Mouse (Mus musculus) 3134 (cell line): ENCODE measurements around the gene Pigb.

ENCODE experiments used
- DNase-seq: peaks from one replicate; pipeline ENCODE4 v3.0.0-alpha.2; 2011; ENCODE audit warnings: low spot score; ENCODE audit not compliant: insufficient read length; ENCODE audit errors: extremely low read depth

Gene Pigb

DNA sequence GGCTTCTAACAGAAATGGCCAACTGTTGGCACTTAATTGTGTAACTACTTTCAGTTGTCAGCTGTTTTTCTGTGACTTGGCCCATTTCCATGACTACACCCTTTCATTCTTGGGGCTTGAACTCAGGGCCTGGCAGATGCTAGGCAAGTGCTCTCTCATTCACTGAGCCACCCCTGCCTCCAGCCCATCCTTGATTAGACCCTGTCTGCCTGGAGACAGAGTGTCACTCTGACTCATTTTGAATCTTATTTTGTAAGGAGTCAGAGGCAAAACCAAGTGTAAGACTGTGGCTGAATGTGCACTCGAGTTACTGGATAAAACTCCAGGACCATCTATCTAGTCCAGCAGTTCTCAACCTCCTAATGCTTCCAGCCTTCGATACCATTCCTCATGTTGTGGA is 7.7 kb upstream of the Pigb start:
- DNase-seq: no peak

DNA sequence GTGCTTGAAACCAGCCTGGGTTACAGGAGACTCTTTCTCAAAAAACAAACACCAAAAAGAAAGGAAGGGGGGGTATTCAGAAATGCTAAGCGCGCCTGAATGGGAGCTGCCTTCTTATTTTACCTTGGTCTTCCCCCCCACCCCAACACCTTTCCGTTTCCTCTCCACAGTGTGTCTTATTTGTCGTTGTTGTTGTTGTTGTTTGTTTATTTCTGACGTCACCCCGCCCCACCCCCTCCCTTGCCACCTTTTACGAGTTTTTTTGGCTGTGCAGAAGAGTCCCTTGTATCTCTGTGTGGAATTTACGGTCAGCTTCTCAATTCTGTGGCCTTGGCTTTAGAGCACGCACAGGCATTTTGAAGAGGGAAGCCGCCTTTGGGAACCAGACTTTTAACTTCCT is 5.5 kb upstream of the Pigb start:
- DNase-seq: no peak

GRCm38 (mm10) chr9:73045204-73045603 is 5.0 kb upstream of the Pigb start:
- DNase-seq: no peak

- DNase-seq: peak; percentile 57
Observed at GRCm38 (mm10) chr9:73044146-73045079, 4.2 kb upstream of the Pigb start, which contains the start of gene Rab27a. TSS of gene Rab27a (plus strand) at chr9:73044854.

DNA sequence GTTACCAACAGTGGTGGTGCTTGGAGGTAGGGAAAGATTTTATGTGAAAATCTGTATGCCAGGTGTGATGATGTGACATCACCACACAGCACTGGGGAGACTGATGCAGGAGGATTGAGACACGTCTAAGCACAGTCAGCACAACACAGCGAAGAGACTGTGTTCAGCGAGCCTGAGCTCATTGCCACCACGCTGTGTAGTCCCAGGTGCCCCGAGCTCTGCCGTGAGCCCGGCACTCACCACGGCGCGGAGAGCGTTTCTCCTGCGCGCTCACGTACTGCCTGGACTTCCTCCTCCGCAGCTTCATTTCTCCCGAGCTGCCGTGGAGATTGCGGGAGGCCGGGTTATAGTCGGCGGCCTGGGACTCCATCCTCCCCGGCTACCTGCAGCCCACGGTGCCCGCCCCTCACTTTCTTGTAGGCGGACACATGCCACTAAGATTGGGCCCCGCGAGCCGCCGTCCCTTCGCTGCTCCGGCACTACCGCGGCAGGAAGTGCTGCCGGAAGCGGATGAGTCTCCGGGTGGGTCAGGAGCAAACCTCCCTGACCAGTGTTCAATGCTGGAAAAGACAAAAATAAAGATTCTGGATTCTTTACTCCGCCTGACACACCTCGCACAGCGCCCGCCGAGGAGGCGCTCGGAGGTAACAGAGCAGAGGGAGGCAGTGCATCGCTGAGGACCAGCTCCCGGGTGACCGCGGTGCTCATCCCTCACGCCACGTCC is 794 bp downstream of the Pigb start:
- peak; percentile 90 for DNase-seq

DNA sequence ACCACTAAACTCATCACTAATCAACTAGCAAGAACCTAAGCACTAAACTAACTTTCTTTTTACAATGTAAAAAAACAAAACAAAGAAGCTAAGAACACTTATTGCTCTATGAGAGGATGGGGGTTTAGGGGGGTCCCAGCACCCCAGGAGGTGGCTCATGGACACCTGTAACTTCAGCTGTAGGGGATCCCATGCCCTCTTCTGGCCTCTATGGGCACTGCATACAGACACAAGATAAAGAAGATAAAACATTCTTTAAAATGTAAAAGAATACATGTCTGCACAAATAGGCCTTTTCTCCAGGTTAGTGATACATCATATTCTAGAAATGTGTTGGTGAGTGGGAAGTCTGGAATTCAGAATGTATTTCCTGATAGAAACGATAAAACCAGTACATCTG is 6.8 kb downstream of the Pigb start:
- DNase-seq: no peak

GRCm38 (mm10) chr9:73031421-73031820 is 8.8 kb downstream of the Pigb start:
- no peak for DNase-seq

DNA sequence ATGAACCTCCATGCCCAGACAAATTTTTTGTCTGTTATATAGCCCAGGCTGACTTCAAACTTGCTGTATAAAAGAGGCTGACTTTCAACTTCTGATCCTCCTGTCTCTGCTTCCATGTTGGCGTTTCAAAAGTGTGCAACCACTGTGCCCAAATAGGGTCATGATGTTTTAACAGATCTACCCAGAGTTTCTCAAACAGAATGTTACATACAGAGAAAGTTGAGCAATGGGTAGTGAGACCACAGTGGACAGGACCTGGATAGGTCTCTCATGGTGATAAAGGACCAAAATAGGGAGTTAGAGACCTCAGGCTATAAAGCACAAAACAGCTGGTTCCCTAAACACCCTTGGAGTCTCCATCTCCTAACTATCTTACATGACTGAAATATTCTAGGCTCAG is 9.7 kb downstream of the Pigb start:
- no peak for DNase-seq

GRCm38 (mm10) chr9:73025818-73026636 is 14.2 kb downstream of the Pigb start:
- no peak for DNase-seq

GRCm38 (mm10) chr9:73020566-73021097 is 19.5 kb downstream of the Pigb start:
- no peak for DNase-seq

DNA sequence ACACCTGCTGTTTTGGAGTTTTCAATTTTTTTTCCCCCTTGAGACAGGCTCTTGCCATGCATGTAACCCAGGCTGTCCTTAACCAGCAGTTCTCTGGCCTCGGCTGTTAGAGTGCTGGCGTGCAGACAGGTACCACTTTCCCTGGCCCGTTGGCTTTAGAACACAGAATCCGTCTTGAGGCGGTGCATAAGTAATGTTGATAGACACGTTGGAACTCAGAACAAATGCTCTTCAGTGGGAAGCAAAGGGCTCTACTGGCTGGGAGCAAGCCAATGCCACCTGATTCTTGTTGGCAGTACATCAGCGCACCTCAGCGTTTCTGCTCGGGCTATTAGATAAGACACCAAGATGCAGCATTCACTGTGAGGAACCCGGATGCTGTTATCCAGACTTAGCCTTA is 20.3 kb downstream of the Pigb start:
- DNase-seq: no peak

DNA sequence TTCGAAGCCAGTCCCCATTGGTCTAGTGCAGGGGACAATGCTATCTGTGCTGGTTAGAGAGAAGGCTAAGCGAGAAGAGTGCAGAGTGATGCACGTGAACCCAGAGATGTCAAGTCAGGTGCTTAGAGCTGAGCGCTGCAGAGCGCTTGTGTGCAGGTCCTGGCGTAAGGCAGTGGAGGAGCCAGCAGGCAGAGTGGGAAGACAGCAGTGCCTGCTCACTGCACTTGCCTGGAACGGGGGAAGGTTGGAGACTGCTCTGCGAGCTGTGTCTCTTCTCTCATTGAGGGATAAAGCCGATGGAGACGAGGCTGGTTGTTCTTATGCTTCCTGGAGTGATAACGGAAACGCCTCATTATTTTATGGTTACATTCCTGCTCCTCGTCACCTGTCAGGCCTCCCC is 25.5 kb downstream of the Pigb start:
- DNase-seq: no peak

GRCm38 (mm10) chr9:73012629-73013028 is 27.5 kb downstream of the Pigb start:
- DNase-seq: no peak

DNA sequence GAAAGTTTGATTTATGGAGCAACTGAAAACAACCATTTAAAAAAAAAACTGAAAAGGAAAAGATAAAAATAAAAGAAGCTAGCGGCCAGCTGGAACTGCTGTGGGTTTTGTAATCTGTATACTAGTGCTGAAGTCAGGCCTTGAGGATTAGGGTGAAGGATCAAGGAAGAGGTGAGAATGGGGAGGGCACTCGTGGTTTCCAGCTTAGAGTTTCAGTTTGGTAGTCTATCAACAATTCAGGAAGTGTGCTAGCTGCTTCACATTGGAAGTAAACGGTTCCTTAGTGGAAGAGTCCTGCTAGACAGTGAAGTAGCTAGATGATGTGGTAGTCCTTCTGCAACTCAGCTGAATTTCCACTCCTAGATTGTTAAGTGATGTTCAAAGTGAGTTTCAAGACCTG is 31.8 kb downstream of the Pigb start:
- DNase-seq: no peak

DNA sequence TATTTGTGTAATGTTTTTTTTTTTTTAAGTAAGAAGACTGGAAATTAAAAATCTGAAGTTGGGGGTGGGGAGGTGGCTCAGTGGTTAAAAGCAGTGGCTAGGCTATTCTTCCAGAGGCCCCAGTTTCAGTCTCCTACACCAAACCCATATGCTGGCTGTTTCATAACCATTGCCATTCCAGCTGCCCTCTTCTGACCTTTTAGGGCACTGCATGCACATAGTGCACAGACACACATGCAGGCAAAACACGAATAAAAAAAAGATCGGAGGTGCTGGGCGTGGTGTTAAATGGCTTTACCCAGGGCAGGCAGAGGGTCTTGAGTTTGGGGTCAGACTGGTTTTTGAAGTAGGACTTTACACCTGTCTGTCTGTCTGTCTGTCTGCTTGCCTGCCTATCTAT is 34.0 kb downstream of the Pigb start:
- DNase-seq: no peak

- no peak for DNase-seq
Observed at GRCm38 (mm10) chr9:73005106-73005505, 35.1 kb downstream of the Pigb start.

DNA sequence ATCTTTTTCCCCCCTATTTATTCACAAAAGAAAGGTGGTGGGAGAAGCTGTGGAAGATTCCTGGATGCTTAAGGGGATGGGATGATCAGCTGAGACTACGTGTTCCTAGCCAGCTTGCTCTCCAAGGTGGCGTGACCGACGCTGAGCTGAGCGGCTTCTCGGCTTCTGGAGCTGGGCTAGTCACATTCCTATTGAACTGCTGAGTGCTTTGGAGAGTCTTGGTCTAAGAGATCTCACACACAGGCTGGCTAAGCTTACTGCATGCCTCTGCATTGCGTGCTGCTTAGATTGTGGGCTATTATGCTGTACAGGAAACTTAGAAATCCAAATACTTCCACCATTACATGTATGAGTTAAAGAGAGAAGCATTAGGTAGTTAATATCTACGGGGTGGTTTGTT is 36.1 kb downstream of the Pigb start:
- no peak for DNase-seq

DNA sequence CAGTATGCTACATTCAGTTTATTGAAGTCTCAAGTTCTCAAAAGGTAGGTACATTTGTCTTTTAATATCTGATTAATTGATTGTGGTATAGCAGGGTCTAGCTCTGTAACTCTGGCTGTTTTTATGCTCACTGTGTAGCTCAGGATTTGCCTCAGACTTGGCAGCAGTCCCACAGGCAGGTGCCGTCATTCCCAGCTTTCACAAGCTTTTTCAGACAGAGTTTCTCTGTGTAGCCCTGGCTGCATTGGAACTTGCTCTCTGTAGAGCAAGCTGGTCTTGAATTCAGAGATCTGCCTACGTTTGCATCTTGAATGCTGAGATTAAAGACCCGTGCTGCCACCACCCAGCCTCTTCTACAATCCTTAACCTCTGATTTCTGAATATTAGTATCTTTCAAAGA is 38.0 kb downstream of the Pigb start:
- DNase-seq: no peak

DNA sequence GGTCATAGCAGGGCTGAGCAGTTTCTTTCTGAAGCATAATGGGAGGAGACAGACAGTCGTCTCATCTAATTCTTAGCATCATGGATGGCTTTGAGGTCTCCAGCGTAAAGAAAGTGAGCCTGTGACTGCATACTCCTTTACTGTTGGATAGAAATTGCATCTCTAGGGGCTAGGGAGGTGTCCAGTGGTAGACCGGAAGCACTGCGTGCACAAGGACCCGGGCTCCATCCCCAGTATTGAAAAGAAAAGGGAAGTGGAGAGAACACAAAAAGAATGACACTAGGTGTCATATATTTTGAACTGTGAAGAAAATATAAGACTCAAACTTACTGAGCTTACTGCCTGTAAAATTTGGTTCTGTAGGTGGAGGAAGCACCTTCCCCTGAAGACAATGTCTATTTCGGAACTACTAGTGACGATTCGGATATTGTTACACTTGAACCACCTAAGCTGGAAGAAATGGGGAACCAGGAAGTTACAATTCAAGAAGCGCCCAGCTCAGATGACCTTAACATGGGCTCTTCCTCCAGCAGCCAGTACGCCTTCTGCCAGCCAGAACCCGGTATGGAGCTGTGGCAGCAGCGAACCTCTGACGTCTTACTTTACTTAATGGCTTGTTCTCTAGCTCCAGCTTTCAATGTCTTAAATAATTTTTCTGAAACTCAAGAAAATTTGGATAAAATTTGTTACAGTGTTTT is 38.7 kb downstream of the Pigb start:
- DNase-seq: no peak

DNA sequence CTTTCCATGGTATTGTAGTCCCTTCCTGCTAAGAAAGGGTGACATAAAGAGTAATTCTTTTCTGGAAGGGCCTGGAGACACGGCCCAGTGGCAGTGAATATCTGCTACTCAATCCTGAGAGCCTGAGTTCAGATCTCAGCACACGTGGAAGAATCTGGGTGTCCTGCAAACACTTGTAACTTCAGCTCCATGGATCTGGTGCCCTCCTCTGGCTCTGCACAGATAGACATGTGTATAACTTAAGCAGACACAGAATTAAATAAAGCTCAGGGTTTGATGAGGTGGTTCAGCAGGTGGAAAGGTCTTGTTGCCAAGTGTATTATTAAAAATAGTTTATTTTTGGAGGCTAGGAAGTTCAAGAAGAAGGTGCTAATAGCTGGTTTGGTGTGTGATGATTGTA is 39.7 kb downstream of the Pigb start:
- DNase-seq: no peak
